Mouse (Mus musculus) MEL (cell line): ENCODE measurements around the gene Ptk7.

ENCODE experiments used
- MAX ChIP-seq: IDR thresholded peaks from 2 replicates; pipeline ENCODE4 v1.6.1; 2011; ENCODE audit warnings: low read length, improper control_type of control experiment
- USF2 ChIP-seq, 2 experiments: IDR thresholded peaks; 2 replicates each; pipeline ENCODE4 v1.6.1; 2011 to 2012; ENCODE audit warnings: improper control_type of control experiment in 2 of 2, low read length in 2 of 2, borderline replicate concordance in 1 of 2, inconsistent platforms in 1 of 2, low read depth in 1 of 2, mild to moderate bottlenecking in 1 of 2; ENCODE audit not compliant: insufficient read depth in 1 of 2
- ZMIZ1 ChIP-seq: IDR thresholded peaks from 2 replicates; pipeline ENCODE4 v1.6.1; 2012; ENCODE audit warnings: low read depth, mild to moderate bottlenecking, inconsistent platforms, low read length, improper control_type of control experiment, moderate library complexity

DNA sequence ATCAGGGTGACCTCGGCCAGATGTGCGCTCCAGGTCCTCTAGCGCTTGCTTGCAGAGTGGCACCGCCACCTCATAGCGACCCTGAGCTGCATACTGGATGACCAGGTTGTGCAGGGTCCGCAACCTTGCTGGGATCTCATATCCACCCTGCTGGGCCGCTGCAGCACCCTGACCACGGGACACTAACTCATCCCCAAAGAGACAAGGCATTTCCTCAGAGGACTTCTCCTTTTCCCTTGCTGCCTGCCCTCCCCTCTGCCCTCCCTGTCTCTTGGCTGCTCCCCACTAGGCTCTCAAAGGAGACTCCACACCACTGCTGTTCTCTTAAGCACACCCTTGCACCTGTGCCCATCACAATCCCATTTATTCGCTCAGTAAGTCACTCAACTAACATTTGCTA, 10.6 kb upstream of the Ptk7 start:
- TF ChIP-seq USF2 (IDR thresholded peaks at IDR 0.05; ENCODE audit: borderline replicate concordance in 1 of 2, insufficient read depth in 1 of 2, low read depth in 1 of 2, low read length in 2 of 2) (no peak), ZMIZ1 (no peak), MAX (no peak)
